Mouse (Mus musculus): ENCODE measurements around the gene Large1.
"Not testable (repeated sequence)": the region's sequence is repeated elsewhere in the genome, so short reads cannot be mapped to it uniquely, and the experiment has no call there.

- not testable (repeated sequence) for TF ChIP-seq POLR2AphosphoS5 (IDR thresholded peaks at IDR 0.05; ENCODE audit: insufficient replicate concordance, low read depth, low read length); GATA1 (IDR thresholded peaks at IDR 0.05; ENCODE audit: borderline replicate concordance, low read length); CTCF (IDR thresholded peaks at IDR 0.05; ENCODE audit: low read depth, low read length); TAL1 (conservative IDR thresholded peaks at IDR 0.05; ENCODE audit: low read depth, low read length)
Measured at GRCm38 (mm10) chr8:73373001-73373400, 19.7 kb upstream of the Large1 start.
